Mouse (Mus musculus): Measurements from ENCODE around the gene Trp53i11. TPM values are rescaled to one million over a fixed set of nuclear protein-coding genes. Genes with fewer than 3 reads are reported as not detected.
A peak's percentile ranks its signal among the peaks of the same experiment; 100 is the strongest.

The Trp53i11 gene
- total and polyA plus RNA-seq, 3 experiments: not detected

DNA sequence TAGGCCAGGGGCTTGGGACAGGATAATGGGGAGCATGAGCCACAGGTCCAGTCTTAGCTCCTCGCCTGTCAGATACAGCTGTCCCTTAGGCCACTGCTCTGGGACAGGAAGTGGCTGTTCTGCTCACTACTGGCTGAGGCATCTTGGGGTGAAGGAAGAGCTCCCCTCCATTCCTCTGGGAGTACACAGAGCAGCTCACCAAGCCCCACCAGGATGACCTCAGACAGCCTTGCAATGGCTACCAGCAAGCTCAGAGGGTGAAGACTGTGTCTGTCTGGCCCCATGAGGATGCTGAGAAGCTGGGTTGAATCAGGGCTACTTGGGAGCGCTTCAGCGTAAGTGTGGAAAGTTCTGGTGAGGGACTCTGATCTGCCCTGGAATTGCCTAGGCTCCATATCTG is 14.6 kb downstream of the Trp53i11 start:
- Histone ChIP-seq H3K4me3 (ENCODE audit: control insufficient read depth in 1 of 2, insufficient read depth in 1 of 2, low read depth in 2 of 2, low read length in 2 of 2) (no peak overlapping the region), H3K9ac (ENCODE audit: control insufficient read depth, low read depth, low read length, poor library complexity, severe bottlenecking) (no peak overlapping the region), H3K27ac (ENCODE audit: control insufficient read depth, low read depth, low read length) (no peak overlapping the region), H3K4me1 (ENCODE audit: control insufficient read depth in 1 of 2, insufficient read depth in 2 of 2, low read length in 2 of 2) (no peaks in the 10 kb centered on the region), H3K79me2 (ENCODE audit: control insufficient read depth, insufficient read depth, low read length, poor library complexity) (no peaks in the 10 kb centered on the region), H3K27me3 (ENCODE audit: control insufficient read depth in 1 of 2, insufficient read depth in 2 of 2, low read length in 2 of 2) (no peaks in the 10 kb centered on the region; a peak in 1 of 4 replicates), H3K36me3 (ENCODE audit: control insufficient read depth in 1 of 2, insufficient read depth in 2 of 2, low read length in 2 of 2) (no peaks in the 10 kb centered on the region), H3K9me3 (replicated peaks; ENCODE audit: insufficient read depth, low read length) (no peaks in the 10 kb centered on the region)
- TF ChIP-seq USF1 (IDR thresholded peaks at IDR 0.05; ENCODE audit: low read depth, low read length): no peak
- TF ChIP-seq MAFK (IDR thresholded peaks at IDR 0.05; ENCODE audit: borderline replicate concordance, low read depth, low read length): no peak
- TF ChIP-seq NELFE (IDR thresholded peaks at IDR 0.05; ENCODE audit: low read depth, low read length): no peak
- TF ChIP-seq GABPA (IDR thresholded peaks at IDR 0.05; ENCODE audit: low read depth, low read length): no peak
- no peak for TF ChIP-seq JUND (IDR thresholded peaks at IDR 0.05; ENCODE audit: low read depth, low read length)
- no peak for TF ChIP-seq POLR2AphosphoS5 (IDR thresholded peaks at IDR 0.05; ENCODE audit: borderline replicate concordance, low read depth, low read length)
- no peak for TF ChIP-seq MXI1 (IDR thresholded peaks at IDR 0.05; ENCODE audit: low read depth, low read length)
- no peak for TF ChIP-seq MAX (IDR thresholded peaks at IDR 0.05; ENCODE audit: low read length)
- no peak for TF ChIP-seq CTCF (IDR thresholded peaks at IDR 0.05 in 2 of 3, conservative IDR thresholded peaks at IDR 0.05 in 1 of 3; ENCODE audit: control insufficient read depth in 1 of 3, insufficient read depth in 1 of 3, low read depth in 2 of 3, low read length in 3 of 3, poor library complexity in 1 of 3, severe bottlenecking in 1 of 3)
- TF ChIP-seq EP300 (IDR thresholded peaks at IDR 0.05; ENCODE audit: low read depth in 1 of 2, low read length in 2 of 2): no peak
- no peak for TF ChIP-seq CHD1 (IDR thresholded peaks at IDR 0.05; ENCODE audit: low read depth, low read length)
- no peak for TF ChIP-seq TAL1 (IDR thresholded peaks at IDR 0.05; ENCODE audit: low read length)
- no peak for TF ChIP-seq HCFC1 (IDR thresholded peaks at IDR 0.05; ENCODE audit: low read depth, low read length)
- TF ChIP-seq USF2 (IDR thresholded peaks at IDR 0.05; ENCODE audit: borderline replicate concordance in 1 of 2, insufficient read depth in 1 of 2, low read depth in 1 of 2, low read length in 2 of 2): no peak
- no peak for TF ChIP-seq RCOR1 (IDR thresholded peaks at IDR 0.05; ENCODE audit: low read depth, low read length)
- no peak for TF ChIP-seq ZNF384 (IDR thresholded peaks at IDR 0.05; ENCODE audit: low read depth, low read length)
- no peak for TF ChIP-seq TCF12 (IDR thresholded peaks at IDR 0.05; ENCODE audit: low read depth, low read length)
- no peak for TF ChIP-seq RAD21 (IDR thresholded peaks at IDR 0.05; ENCODE audit: low read depth, low read length)
- TF ChIP-seq ZMIZ1 (IDR thresholded peaks at IDR 0.05; ENCODE audit: low read depth, low read length): no peak
- DNase-seq (ENCODE audit: low read depth, low spot score): no peak

GRCm38 (mm10) chr2:93202782-93203181 is 15.4 kb downstream of the Trp53i11 start:
- Histone ChIP-seq H3K4me3 (ENCODE audit: control insufficient read depth in 1 of 2, insufficient read depth in 1 of 2, low read depth in 2 of 2, low read length in 2 of 2) (no peak overlapping the region), H3K9ac (ENCODE audit: control insufficient read depth, low read depth, low read length, poor library complexity, severe bottlenecking) (no peak overlapping the region), H3K36me3 (ENCODE audit: control insufficient read depth in 1 of 2, insufficient read depth in 2 of 2, low read length in 2 of 2) (no peaks in the 10 kb centered on the region), H3K27me3 (ENCODE audit: control insufficient read depth in 1 of 2, insufficient read depth in 2 of 2, low read length in 2 of 2) (no peaks in the 10 kb centered on the region; a peak in 2 of 4 replicates), H3K9me3 (replicated peaks; ENCODE audit: insufficient read depth, low read length) (no peaks in the 10 kb centered on the region), H3K27ac (ENCODE audit: control insufficient read depth, low read depth, low read length) (no peak overlapping the region), H3K79me2 (ENCODE audit: control insufficient read depth, insufficient read depth, low read length, poor library complexity) (no peaks in the 10 kb centered on the region), H3K4me1 (ENCODE audit: control insufficient read depth in 1 of 2, insufficient read depth in 2 of 2, low read length in 2 of 2) (no peaks in the 10 kb centered on the region)
- TF ChIP-seq POLR2AphosphoS5 (IDR thresholded peaks at IDR 0.05; ENCODE audit: borderline replicate concordance, low read depth, low read length) (no peak), MAFK (IDR thresholded peaks at IDR 0.05; ENCODE audit: borderline replicate concordance, low read depth, low read length) (no peak), RAD21 (IDR thresholded peaks at IDR 0.05; ENCODE audit: low read depth, low read length) (no peak), ETS1 (IDR thresholded peaks at IDR 0.05; ENCODE audit: low read depth, low read length) (no peak), POLR2A (IDR thresholded peaks at IDR 0.05; ENCODE audit: control insufficient read depth in 1 of 2, insufficient read depth in 1 of 2, low read depth in 1 of 2, low read length in 2 of 2, poor library complexity in 1 of 2) (no peak), MEF2A (IDR thresholded peaks at IDR 0.05; ENCODE audit: extremely low read depth, insufficient replicate concordance, low read depth, low read length, poor library complexity, severe bottlenecking) (no peak), ZMIZ1 (IDR thresholded peaks at IDR 0.05; ENCODE audit: low read depth, low read length) (no peak), TAL1 (IDR thresholded peaks at IDR 0.05; ENCODE audit: low read length) (no peak), E2F4 (IDR thresholded peaks at IDR 0.05; ENCODE audit: borderline replicate concordance, low read depth, low read length) (no peak), CTCF (IDR thresholded peaks at IDR 0.05 in 2 of 3, conservative IDR thresholded peaks at IDR 0.05 in 1 of 3; ENCODE audit: control insufficient read depth in 1 of 3, insufficient read depth in 1 of 3, low read depth in 2 of 3, low read length in 3 of 3, poor library complexity in 1 of 3, severe bottlenecking in 1 of 3) (no peak), JUND (IDR thresholded peaks at IDR 0.05; ENCODE audit: low read depth, low read length) (no peak), MYB (IDR thresholded peaks at IDR 0.05; ENCODE audit: low read depth, low read length) (no peak), ZNF384 (IDR thresholded peaks at IDR 0.05; ENCODE audit: low read depth, low read length) (no peak), SIN3A (IDR thresholded peaks at IDR 0.05; ENCODE audit: low read length) (no peak), USF1 (IDR thresholded peaks at IDR 0.05; ENCODE audit: low read depth, low read length) (no peak), TBP (IDR thresholded peaks at IDR 0.05; ENCODE audit: low read depth, low read length) (no peak), RCOR1 (IDR thresholded peaks at IDR 0.05; ENCODE audit: low read depth, low read length) (no peak)
- DNase-seq (ENCODE audit: low read depth, low spot score): peak; percentile 17
